Mouse (Mus musculus) liver, embryonic 13.5 days (tissue): ENCODE results near the gene Anpep. TPM values are rescaled to one million over a fixed set of nuclear protein-coding genes. Genes with fewer than 3 reads are reported as not detected.

ENCODE experiments used
- ATAC-seq: fragments of 200-750 bp; cut with Nextera tagmentation; 2 replicates; pipeline ENCODE4 v1.8.0; 2017; ENCODE audit warnings: low read depth, mild to moderate bottlenecking, moderate number of reproducible peaks, moderate library complexity
- DNase-seq: peaks from one replicate; pipeline ENCODE4 v3.0.0; 2022
- H3K27ac ChIP-seq: fragments of 300-500 bp; sonication (generic); 2 replicates; pipeline ENCODE4 v1.5.1; 2015; ENCODE audit warnings: moderate library complexity, mild to moderate bottlenecking, inconsistent platforms
- H3K27me3 ChIP-seq: fragments of 300-500 bp; sonication (generic); 2 replicates; pipeline ENCODE4 v1.6.1; 2015; ENCODE audit warnings: mild to moderate bottlenecking, inconsistent platforms
- H3K36me3 ChIP-seq: fragments of 300-500 bp; sonication (generic); 2 replicates; pipeline ENCODE4 v1.6.1; 2015; ENCODE audit warnings: mild to moderate bottlenecking, inconsistent platforms
- H3K4me1 ChIP-seq: fragments of 300-500 bp; sonication (generic); replicated peaks from 2 replicates; pipeline ENCODE4 v1.6.1; 2015; ENCODE audit warnings: inconsistent platforms
- H3K4me2 ChIP-seq: fragments of 300-500 bp; sonication (generic); 2 replicates; pipeline ENCODE4 v1.6.1; 2015; ENCODE audit warnings: inconsistent platforms, mild to moderate bottlenecking, moderate library complexity
- H3K4me3 ChIP-seq: fragments of 300-500 bp; sonication (generic); replicated peaks from 2 replicates; pipeline ENCODE4 v1.5.1; 2015; ENCODE audit warnings: mild to moderate bottlenecking, inconsistent platforms
- H3K9ac ChIP-seq: fragments of 300-500 bp; sonication (generic); 2 replicates; pipeline ENCODE4 v1.6.1; 2015; ENCODE audit warnings: mild to moderate bottlenecking, inconsistent platforms
- H3K9me3 ChIP-seq: fragments of 300-500 bp; sonication (generic); replicated peaks from 2 replicates; pipeline ENCODE4 v1.6.1; 2016; ENCODE audit warnings: inconsistent platforms
- WGBS: fragments of 180-500 bp; shearing (Covaris S2); methylation state at CpG from one replicate; pipeline ENCODE4 v1.1.7; 2015; ENCODE audit not compliant: insufficient replicate concordance; 5-methylcytosine and 5-hydroxymethylcytosine counted together
- polyA plus RNA-seq: library from polyadenylated mRNA; unstranded; fragments of >200 nt; fragmentation: Nextera tagmentation; extraction: Ambion mirVana; gene quantifications from 2 replicates; pipeline ENCODE4 v1.2.1, GENCODE M21; 2015

The Anpep gene
- polyA plus RNA-seq, 1 experiment from 2014 or later, result 10.9 TPM

- DNase-seq (no peak), ATAC-seq (0 out of 2 replicates have a peak, but pooled peaks have one; percentile 39)
- H3K9ac ChIP-seq, result no peak overlapping the region
- H3K4me2 ChIP-seq, result no peak overlapping the region
- H3K36me3 ChIP-seq, result no peaks in the 10 kb centered on the region
- WGBS, result 44% methylated on average over 8 of the region's 8 CpGs
- no peaks in the 10 kb centered on the region for H3K9me3 ChIP-seq
- H3K27me3 ChIP-seq, result no peaks in the 10 kb centered on the region
- no peak overlapping the region for H3K4me3 ChIP-seq
- H3K27ac ChIP-seq, result no peak overlapping the region
- peaks cover 15% of the 10 kb centered on the region; the same call in 1 of the 2 replicates for H3K4me1 ChIP-seq
Measured at GRCm38 (mm10) chr7:79861794-79862193, 935 bp upstream of the Anpep start.

GRCm38 (mm10) chr7:79858956-79859630, 1.8 kb downstream of the Anpep start:
- DNase-seq (no peak), ATAC-seq (no peak)
- 36% methylated on average over 9 of the region's 9 CpGs for WGBS

DNA sequence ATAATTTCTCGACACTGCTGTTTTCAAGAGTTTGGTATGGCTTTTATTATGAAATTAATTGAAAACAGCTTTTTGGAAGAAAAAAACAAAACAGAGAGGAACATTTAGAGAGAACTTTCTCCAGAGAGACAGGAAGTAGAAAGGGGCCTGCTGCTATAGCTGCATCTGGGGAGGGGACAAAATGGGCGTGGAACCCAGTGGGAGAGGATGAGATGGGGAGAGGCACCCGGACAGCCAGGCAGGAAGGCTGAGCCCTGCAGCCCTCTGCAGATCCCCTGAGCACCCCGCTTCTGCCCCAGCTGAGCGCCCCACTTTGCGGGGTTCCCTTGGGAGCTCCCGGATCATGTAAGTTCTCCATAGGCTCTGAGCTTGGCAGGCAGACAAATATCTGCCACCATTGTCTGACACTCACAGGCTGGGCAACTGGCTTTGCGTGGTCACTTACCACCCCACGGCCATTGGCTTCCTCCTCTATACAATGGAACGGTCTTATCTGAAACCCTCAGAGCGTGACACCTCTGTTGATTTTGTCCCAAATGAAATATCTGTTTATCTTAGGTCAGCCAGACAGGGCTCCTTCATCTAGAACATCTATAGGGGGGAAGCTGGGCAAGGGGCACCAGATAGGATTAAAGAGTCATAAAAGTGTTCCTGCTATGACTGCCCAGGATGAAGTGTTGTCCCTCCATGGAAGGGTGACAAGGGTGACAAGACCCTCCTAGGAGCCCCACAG, 2.5 kb downstream of the Anpep start:
- no peaks in the 10 kb centered on the region for H3K9me3 ChIP-seq
- no peaks in the 10 kb centered on the region for H3K27me3 ChIP-seq
- no peak overlapping the region for H3K27ac ChIP-seq
- 25% methylated on average over 11 of the region's 11 CpGs for WGBS
- H3K4me3 ChIP-seq, result no peak overlapping the region
- H3K36me3 ChIP-seq, result no peaks in the 10 kb centered on the region
- H3K4me1 ChIP-seq, result peaks cover 15% of the 10 kb centered on the region; the same call in 1 of the 2 replicates
- no peak overlapping the region for H3K4me2 ChIP-seq
- no peak overlapping the region for H3K9ac ChIP-seq
- DNase-seq, result no peak
- ATAC-seq, result no peak

More at GRCm38 (mm10) chr7:79858956-79859630, 1.8 kb downstream of the Anpep start:
- Histone ChIP-seq H3K9ac (no peak overlapping the region), H3K4me3 (no peak overlapping the region), H3K4me2 (no peak overlapping the region), H3K27ac (no peak overlapping the region), H3K4me1 (peaks cover 15% of the 10 kb centered on the region; the same call in 1 of the 2 replicates), H3K36me3 (no peaks in the 10 kb centered on the region), H3K27me3 (no peaks in the 10 kb centered on the region), H3K9me3 (no peaks in the 10 kb centered on the region)

- no peak overlapping the region for H3K9ac ChIP-seq
- no peak overlapping the region for H3K27ac ChIP-seq
- H3K9me3 ChIP-seq, result no peaks in the 10 kb centered on the region
- no peak overlapping the region for H3K4me3 ChIP-seq
- H3K36me3 ChIP-seq, result no peaks in the 10 kb centered on the region
- no peaks in the 10 kb centered on the region for H3K27me3 ChIP-seq
- peaks cover 10% of the 10 kb centered on the region; the same call in 1 of the 2 replicates for H3K4me1 ChIP-seq
- no peak for DNase-seq
- ATAC-seq, result no peak
- WGBS, result 66% methylated on average over 4 of the region's 4 CpGs
- H3K4me2 ChIP-seq, result no peak overlapping the region
Measured at GRCm38 (mm10) chr7:79856305-79856704, 4.6 kb downstream of the Anpep start.

GRCm38 (mm10) chr7:79847456-79848451, 13.1 kb downstream of the Anpep start:
- peak overlapping the region; percentile 61 for H3K4me2 ChIP-seq
- ATAC-seq (peak; percentile 27; the same call in 1 of the 2 replicates), DNase-seq (no peak)
- H3K9me3 ChIP-seq, result no peaks in the 10 kb centered on the region
- H3K4me1 ChIP-seq, result peaks cover 31% of the 10 kb centered on the region
- no peak overlapping the region for H3K27ac ChIP-seq
- peak overlapping the region; percentile 45; the same call in 1 of the 2 replicates for H3K9ac ChIP-seq
- WGBS, result 8% methylated on average over 50 of the region's 53 CpGs
- H3K27me3 ChIP-seq, result peaks cover 34% of the 10 kb centered on the region
- H3K4me3 ChIP-seq, result peak overlapping the region; percentile 46
- no peaks in the 10 kb centered on the region for H3K36me3 ChIP-seq

GRCm38 (mm10) chr7:79846342-79846741, 14.5 kb downstream of the Anpep start:
- DNase-seq, result no peak
- Histone ChIP-seq H3K9me3 (no peaks in the 10 kb centered on the region), H3K27me3 (peaks cover 34% of the 10 kb centered on the region), H3K9ac (no peak overlapping the region), H3K4me3 (no peak overlapping the region), H3K36me3 (no peaks in the 10 kb centered on the region), H3K4me2 (no peak overlapping the region), H3K27ac (no peak overlapping the region), H3K4me1 (peaks cover 31% of the 10 kb centered on the region)
- 58% methylated on average over 2 of the region's 2 CpGs for WGBS
- no peak for ATAC-seq

DNA sequence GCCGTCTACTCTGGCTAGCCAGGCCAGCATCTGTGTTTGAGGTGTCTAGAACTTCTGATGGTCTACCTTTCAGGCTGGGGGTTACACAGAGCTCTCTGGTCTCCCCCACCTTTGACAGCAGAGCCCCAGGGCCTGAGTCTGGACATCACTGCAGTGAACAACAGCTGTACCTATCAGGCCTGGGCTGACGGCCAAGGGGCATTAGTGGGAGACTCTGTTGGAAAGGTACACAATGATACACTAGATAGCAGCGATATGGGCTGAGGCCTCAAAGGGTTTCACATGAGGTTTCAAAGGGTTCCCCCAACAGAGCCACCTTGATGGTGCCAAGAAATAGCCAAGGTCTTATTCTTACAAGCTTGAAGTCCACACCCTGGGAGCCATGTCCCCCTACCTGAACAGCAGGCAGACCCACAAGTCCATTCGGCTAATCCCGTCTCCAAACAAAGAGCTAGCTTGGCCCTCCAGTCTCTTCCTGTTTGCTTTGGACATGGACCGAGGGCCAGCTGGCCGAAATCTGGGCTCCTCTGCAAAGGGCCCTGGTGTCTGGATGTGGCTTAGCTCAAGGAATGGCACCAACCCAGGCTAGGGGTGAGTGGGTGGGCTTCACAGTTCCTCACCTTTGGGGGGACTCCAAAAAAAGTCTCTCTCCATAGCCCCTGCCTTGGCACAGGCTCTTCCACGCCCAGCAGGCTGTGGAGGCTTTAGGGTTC, 16.6 kb downstream of the Anpep start:
- ATAC-seq (0 out of 2 replicates have a peak, but pooled peaks have one; percentile 35), DNase-seq (no peak)
- peaks cover 31% of the 10 kb centered on the region for H3K4me1 ChIP-seq
- H3K9ac ChIP-seq, result no peak overlapping the region
- peaks cover 28% of the 10 kb centered on the region for H3K27me3 ChIP-seq
- no peak overlapping the region for H3K4me3 ChIP-seq
- no peak overlapping the region for H3K4me2 ChIP-seq
- H3K9me3 ChIP-seq, result no peaks in the 10 kb centered on the region
- no peaks in the 10 kb centered on the region for H3K36me3 ChIP-seq
- peak overlapping the region; percentile 22; the same call in 1 of the 2 replicates for H3K27ac ChIP-seq
- WGBS, result 61% methylated on average over 8 of the region's 8 CpGs

GRCm38 (mm10) chr7:79842163-79842562, 18.7 kb downstream of the Anpep start:
- H3K4me3 ChIP-seq, result peak overlapping the region; percentile 24

DNA sequence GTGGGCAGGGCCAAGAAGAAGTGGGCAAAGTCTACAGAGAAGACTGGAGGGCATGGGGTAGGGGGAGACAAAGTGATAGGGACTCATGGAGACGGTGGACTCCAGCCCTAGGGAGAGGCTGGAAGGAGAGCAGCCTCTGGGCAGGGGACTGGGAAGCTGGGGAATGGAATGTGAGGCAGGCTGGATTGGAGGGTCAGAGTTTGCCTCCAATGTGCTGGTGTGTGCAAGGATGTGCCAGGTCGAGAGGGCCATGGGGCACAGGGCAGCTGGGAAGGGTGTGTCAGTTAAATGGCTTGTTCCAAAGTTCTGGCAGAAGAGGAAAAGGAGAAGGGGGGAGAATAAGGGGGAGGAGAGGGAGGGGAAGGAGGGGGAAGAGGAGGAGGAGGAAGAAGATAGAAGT, 23.6 kb downstream of the Anpep start:
- Histone ChIP-seq H3K27ac (no peak overlapping the region), H3K4me2 (no peak overlapping the region), H3K9ac (no peak overlapping the region), H3K9me3 (no peaks in the 10 kb centered on the region), H3K4me1 (no peaks in the 10 kb centered on the region), H3K27me3 (no peaks in the 10 kb centered on the region), H3K4me3 (no peak overlapping the region), H3K36me3 (no peaks in the 10 kb centered on the region)
- DNase-seq, result no peak
- 51% methylated on average over 2 of the region's 2 CpGs for WGBS
- no peak for ATAC-seq

More at GRCm38 (mm10) chr7:79842163-79842562, 18.7 kb downstream of the Anpep start:
- Histone ChIP-seq H3K27ac (peak overlapping the region; percentile 60), H3K36me3 (no peaks in the 10 kb centered on the region), H3K27me3 (peaks cover 10% of the 10 kb centered on the region), H3K9me3 (no peaks in the 10 kb centered on the region), H3K4me2 (peak overlapping the region; percentile 42), H3K4me1 (peaks cover 24% of the 10 kb centered on the region), H3K9ac (no peak overlapping the region)
- 55% methylated on average over 7 of the region's 7 CpGs for WGBS
- no peak for DNase-seq
- ATAC-seq, result peak; percentile 82

DNA sequence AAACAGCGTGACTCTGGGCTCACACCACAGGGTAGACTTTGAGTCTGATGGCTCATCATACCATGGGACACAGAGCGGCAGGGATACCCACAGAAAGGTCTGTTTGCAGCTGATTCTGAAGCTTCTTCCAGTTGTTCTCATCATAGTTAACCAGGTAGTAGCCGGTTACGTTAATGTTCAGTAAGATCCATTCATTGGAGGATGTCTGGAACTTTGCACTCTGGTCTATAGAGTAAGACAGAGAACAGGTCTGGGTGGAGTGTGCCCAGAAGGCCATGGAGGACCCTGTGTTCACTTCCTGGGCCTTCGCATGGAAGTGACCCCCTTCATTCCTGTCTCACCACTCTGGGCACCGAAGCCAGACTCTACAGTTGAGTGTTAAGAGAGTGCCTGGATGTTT, 25.7 kb downstream of the Anpep start:
- Histone ChIP-seq H3K27ac (no peak overlapping the region), H3K9me3 (no peaks in the 10 kb centered on the region), H3K4me2 (no peak overlapping the region), H3K9ac (no peak overlapping the region), H3K36me3 (no peaks in the 10 kb centered on the region), H3K4me1 (no peaks in the 10 kb centered on the region), H3K4me3 (no peak overlapping the region), H3K27me3 (no peaks in the 10 kb centered on the region)
- ATAC-seq (no peak), DNase-seq (no peak)
- WGBS, result 79% methylated on average over 6 of the region's 6 CpGs
